Mouse (Mus musculus) cerebellum, adult 11-12 months (tissue): ENCODE results near the gene Cux1.
A peak's percentile ranks its signal among the peaks of the same experiment; 100 is the strongest.

Experiments used
- DNase-seq: peaks from one replicate; pipeline ENCODE4 v3.0.0; 2022

Cux1 gene

DNA sequence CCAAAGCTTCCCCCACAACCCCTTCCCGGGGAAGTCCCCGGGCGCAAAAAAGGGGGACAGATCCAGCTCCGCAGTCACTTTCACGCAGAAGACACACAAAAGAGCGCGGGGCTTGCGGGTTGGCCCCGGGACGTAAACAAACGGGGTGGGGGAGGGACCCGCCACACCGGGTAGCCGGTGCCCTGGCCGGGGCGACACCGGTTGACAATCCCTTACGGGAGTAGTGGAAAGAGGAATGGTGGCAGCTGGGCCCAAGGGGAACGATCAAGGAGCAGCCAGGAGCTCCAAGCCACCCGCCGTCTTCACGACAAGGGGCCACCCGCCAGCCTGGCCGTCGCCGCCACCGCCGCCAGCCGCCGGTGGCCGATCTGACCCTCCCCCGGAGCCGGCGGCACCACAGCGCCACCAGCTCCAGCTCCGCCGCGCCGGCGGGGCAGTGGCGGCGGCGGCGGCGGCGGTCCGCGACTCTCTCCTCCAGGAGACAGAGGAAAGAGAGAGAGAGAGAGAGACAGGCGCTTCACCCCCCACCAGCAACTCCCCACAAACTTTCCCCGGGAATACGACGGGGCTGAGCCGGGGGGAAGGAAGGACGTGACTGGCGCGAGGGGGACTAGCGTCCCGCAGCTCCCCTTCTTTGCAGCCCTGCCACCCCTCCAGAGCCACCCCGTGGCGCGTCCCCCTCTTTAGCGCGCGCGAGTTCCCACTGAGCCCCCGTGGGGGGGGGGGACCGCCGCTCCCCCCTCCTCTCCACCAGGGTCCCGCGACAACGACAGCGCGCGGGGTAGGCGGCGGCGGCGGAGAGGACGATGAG, 1.1 kb downstream of the Cux1 start:
- peak; percentile 74 for DNase-seq

DNA sequence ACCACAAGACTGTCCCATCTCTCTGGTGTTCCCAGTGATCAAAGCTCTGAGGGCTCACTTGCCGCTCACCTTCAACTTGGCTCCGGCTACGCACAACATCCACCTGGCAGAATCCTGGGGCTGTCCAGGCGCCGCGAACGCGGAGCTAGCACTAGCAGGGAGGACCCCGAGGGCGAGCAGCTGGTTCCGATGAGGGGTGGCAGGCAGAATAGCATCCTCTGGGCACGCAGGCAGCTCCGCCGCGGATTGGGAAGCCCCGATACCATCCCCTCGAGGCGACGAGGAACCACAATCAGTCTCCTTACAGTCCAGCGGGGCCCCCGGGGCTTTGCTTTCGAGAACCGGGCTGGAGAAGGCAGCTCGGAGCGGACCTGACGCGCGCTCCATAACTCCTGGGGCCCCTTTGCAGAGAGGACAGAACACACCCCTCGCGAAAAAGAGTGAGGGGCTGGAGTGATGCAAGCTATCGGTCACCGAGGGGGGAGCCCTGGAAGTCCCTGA, 1.9 kb downstream of the Cux1 start:
- DNase-seq = peak; percentile 49

DNA sequence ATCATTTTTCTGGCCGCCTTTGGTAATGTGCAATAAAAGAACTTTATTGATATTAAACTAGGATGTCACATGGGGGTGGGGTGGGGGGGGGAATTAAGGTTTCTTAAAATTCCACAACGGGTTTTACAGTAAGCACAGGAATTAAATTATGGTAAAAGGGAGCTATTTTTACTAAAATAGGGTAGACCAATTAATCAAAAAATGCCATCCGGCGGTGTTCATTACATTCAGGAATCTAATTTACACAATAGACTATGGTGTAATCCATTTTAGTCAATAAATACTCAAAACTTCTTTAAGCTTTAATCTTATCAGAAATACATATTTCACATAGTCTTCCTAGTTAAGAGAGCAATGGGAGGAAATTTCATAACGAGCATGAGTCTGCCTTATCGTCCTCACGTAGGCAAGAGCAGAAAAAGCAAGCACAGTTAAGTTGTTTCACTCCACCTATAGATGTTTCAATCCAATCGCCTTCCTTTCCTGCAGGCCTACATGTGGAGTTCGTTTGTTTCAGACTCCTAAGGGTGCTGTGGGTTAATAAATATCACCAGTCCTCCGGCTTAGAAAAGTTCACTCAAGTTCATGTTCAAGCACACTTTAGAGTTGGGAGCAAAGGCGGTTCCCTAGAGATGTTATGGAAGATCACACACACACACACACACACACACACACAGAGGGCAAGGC, 2.5 kb downstream of the Cux1 start:
- DNase-seq = no peak

DNA sequence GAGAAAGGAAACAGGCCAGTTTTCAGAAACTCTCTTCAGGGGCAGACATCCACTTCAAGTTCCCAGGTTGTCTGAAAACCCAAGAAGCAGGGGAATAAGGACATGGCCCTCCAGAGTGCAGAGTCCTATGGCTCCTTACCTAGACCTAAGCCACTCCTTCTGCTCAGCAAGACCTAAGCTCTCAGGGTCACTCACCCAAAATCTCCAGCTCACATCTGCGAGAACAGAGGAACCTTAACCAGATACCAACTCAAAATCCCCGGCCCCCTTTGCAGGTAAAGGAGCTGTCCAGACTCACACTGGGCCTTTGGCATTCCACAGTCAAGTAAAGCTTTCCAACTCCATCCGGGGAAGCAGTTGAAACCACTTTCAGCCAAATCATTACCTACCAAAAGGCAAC, 3.3 kb downstream of the Cux1 start:
- no peak for DNase-seq

DNA sequence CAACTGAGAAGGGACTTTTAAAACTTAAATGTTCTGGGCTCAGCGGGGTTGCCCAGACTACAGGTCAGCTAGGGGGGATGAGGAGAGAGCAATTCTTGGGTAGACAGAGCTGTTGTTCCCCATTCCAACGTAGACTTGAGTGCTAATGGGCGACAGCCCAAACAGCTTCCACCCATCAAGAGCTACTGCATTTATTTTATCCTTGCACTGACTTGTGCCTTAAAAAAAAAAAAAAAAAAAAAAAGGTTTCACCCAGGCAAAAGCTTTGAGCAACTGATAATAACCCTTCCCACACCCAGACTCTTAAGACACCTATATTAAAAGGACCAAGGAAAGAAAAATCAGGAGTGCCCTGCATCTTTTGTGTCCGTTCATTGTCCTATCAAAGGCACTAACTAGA, 4.2 kb downstream of the Cux1 start:
- DNase-seq = no peak

DNA sequence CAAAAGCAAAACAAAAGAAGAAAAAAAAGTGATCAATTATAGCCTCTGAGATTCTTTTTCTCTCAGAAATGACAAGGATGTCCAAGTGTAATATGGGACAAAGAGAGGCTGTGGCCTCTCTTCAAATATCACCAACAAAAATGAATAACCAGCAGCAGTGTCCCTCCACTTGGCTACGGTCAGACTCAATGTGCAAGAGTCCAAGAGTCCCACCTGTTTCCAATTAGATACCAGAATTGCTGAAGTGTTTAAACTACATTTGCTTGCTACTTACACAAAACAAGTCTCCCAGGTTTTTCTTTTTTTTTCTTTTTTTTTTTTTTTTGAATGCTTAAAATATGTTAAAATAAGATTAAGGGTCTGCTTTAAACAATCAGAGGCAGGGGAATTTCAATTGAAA, 5.1 kb downstream of the Cux1 start:
- no peak for DNase-seq

DNA sequence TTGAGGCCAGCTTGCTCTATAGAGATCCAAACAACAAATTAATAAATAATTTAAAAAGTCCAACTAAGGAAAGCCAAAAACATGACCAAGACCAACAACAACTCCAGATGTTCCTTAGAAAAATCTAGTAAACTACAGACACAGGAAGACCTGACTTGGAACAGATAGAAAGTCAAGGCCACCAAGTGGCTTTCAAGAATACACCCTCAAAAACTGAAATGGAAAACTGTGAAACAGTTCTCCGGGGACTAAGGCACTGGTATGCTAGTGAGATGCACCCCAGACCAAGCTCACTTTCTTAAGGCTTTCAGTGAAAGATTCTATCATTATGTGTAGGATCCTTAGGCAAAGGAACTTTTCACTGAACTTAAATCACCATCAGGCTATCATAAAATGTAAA, 5.6 kb downstream of the Cux1 start:
- DNase-seq = no peak

DNA sequence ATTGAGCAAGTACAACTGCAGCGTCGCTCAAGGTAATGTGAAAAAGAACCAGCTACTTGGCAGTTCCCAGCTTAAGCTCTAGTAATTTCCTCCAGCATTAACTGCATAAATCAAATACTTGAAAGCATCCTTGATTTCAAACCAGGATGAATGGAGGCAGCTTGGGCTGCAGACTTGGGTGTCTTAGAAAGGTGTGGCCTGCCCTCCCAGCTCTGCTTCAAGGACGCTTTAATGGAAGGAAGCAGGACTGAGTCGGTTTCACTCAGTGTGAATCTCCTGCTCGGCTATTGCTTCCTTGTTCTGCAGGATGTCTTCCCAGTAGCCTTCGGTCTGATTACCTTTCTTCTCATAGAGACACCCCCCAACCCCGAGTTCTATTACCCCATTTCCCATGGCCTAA, 6.6 kb downstream of the Cux1 start:
- DNase-seq = no peak

DNA sequence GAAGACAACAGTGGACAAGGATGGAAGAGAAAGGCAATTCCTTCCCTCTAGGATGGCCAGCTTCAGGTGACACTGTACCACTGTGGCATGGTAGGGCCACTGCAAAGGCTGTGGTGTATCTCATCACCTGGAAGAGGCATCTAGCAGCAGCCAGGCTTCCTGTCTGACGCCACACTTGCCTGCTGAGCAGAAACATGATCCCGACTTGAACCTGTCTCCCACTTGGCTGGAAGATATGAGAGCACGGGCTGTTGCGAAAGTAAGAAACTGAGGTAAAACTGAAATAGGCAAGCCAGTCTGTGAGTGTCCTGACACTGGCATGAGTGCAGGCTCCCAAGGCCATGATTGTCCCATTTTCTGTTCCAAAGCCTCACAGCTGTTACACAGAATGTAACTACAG, 9.8 kb downstream of the Cux1 start:
- DNase-seq = no peak

DNA sequence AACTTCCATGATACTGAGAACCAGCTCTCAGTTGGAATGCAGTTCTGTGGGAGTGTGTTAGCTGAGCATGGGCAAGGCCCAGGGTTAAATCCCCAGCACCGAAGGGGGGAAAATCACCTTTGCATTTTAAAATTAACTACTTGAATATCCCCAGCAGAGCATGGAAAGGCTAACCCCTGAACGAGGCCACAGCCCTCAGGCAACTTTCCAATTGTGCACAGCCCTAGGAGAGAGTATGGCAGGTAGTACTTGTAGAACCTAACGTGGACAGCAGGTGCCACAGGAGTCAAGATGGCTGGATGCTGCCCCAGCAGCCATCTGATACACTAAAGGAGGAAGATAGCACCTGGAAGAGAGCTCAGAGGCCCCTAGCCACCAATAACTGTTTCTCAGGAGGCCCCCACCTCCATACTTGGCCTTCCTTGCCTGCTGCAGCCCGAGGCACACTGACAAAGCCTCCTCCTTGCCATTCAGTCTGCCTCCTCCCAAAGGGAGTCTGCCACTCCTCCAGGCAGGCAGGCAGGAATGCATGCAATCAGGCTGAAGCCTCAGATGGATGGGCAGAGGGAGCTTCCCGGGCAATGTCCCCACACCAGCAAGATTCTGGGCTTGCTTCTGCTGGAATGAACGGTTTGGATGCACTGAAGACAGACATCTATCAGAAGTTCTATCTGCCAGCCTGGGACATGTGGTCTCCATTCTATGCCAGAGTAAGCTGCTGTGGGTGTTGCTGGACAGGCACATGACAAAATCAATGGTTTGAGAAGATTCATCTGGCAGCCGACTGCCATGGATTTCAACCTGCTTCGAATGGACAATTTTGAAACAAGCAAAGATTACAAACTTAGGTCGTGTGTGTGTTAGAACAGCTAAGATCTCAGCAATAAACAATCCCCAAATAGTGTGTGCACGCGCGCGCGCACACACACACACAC, 10.7 kb downstream of the Cux1 start:
- DNase-seq = no peak

DNA sequence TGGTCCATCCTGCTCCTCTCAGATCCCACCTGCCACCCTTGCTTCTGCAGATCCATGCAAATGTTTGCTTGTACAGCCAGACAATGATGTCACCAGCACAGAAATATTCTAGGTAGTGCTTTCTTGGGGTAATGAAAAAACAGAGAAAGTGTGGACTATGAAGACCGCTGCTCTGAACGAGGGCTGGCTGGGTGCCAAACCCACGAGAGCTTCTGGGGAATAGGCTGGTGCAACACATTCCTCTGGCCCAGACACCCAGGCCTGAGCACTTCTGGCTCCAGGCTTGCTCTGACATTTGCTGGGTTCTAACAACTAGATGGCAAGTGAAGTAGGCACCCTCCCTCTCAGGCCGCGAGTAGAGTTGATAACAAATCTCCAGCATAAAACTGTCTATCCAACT, 11.6 kb downstream of the Cux1 start:
- DNase-seq = peak; percentile 49

DNA sequence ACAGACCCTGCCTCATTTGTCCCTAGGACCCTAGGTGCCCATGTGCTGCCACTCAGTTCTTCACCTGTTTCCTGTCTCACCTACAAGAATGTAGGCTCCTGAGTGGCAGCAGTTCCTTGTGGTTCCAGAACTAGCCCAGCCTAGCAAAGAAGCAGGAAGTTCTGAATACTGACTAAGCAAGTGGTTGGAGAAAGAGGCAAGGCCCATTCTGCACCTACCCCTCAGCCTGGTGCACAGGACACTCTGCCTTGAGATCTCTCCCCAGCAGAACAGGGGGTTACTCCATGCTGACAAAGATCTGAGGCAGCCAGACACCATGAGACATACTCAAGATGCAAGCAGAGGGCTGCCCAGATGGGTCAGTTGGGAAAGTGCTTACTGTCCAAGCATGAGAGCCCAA, 14.5 kb downstream of the Cux1 start:
- no peak for DNase-seq

DNA sequence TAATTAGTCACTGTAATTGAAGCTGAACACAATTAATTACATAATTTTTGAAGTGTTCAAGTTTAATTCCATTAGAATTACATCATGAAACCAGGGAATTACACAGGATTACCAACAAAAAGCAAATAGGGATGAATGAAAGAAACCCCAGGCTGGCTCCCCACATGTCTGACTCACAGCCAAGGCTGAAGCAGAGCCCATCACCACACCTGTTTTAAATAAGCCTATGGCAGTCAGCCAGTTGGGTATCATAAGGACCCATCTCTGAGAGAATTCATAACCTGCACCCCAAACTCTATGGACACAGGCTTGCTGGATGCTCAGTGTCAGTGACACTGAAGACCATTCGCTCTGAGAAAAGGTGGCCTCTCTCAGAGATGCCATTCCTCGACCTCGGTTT, 15.2 kb downstream of the Cux1 start:
- no peak for DNase-seq

DNA sequence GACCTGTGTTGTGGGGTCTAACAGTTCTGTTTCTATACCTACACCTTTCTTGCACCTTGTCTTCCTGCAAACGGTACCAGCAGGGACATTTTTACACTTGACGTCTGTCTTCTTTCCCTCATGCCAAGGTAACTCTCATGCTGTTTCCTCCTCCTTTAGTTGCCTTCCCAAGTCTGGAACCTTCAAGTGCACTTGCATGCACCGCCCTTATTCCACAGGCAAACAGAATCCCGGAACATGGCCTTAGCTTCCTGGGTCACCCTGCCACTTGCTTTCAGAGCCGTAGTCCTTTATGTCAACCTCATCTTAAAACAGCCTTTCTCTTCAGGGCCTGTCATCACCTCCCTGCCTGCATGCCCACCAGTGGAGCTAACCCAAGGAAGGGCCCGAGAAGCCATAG, 15.7 kb downstream of the Cux1 start:
- no peak for DNase-seq

DNA sequence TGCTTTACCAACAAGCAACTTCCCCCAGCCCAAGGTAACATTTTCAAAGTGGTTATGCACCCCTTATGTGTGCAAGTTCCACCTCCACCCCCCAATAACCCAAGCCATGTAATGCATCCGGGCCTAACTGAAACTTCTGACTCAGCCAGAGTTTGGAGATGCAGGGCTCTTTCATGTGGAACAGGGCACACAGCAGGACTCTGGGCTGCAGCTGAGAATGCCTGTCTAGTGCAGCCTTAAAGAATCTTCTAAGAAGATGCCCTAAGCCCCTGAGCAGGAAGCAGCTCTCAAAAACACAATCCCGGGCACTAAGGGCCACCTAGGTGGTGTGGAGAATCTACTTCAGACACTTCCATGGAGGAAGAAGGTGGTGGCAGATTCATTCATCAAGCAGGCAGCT, 16.6 kb downstream of the Cux1 start:
- no peak for DNase-seq

DNA sequence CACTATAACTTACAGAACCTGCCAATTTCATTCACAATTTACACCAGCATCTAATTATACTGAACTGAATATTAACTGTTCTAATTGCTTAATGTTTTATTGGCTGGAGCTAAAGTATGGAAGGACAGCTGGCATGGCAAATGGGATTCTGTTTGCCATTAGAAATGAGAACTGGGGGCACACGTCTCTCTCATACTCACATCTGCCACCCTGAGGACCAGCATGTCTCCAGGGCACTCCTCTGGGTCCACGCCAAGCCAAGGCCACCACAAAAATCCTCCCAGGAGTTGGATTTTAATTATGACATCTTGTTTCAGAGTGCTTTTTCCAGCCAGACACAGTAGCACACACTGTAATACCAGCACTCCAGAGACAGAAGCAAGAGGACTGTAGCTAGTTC, 18.5 kb downstream of the Cux1 start:
- DNase-seq = no peak

DNA sequence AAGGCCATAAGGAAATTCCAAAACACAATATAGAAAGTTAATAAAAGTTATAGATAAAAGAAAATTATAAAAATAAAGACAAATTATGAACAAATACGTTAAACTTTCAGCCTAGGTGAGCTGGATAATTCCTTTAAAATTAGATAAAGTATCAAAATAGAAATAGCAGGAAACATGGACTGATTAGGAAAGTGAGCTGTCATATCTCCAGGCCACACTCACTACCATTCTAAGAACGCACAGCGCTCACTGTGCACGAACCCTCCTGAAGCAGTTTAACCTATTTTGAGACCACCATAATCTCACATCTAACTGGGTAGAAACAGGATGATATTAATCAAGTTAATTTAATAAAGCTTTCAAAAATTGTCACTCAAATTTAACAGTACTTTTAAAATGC, 22.2 kb downstream of the Cux1 start:
- DNase-seq = no peak

DNA sequence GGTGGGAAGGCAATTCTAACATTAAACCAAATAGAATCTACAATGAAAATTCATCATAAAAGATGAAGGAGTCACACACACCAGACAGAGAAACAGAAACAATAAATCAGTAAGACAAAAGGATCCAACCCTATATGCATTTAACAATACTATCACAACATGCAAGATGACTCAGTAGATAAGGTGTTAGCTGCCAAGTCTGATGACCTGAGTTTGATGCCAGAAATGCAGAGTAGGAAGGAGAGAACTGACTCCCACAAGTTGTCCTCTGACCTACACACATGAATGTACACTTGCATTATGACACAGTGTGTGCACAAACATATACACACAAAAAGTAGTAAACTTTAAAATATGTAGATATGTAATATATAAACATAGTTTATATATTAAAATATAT, 24.1 kb downstream of the Cux1 start:
- no peak for DNase-seq

DNA sequence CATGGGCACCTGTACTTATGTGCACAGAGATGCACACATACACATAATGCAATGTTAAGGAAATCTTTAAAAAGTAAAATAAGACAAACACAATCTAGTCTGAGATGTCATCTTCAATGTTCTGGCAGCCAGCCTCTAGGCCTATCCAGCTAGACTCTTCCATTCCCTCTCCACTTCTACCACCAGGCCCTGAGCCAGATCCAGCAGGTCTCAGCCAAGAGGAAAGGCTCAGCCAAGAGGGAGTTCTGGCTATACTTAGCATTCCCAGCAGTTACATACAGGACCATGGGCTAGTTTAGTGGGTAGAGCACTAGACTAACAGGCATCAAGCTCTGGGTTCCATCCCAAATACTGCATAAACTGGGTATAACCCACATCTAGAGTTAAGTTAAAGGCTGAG, 26.3 kb downstream of the Cux1 start:
- DNase-seq = peak; percentile 91

DNA sequence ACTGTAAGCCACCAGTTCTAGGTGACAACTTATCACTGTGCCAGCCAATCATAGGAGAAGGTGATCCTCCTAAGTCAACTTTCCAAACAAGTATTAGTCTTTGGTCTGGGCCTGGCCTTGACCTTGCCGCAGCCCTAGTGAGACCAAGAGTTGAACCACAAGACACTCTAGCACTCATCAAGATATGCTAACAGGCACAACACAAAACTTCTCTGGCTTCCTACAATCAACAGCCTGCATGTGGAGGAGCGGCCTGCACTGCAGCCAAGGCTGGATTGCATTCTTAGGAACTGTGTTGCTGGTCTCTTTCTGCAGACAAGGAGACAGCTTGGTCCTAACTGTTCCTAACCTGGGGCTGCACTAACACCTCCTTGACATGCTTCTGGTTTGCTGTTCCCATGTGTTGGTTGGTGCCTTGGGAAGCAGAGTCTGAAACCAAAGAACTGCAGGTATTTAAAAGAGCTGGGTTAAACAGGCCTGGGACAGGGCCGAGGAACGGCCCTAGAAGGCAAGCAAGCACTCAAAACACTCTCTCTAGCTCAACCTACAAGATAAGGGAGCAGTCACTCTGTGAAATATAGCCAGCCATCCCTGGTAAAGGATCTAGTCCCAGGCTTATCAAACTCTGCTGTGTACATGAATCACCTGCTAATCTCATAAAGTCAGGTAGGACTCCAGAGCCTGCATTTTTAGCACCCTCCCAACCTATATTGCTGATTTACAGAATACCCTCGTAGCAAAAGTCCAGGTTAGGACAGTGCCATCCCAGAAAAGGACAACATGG, 27.0 kb downstream of the Cux1 start:
- no peak for DNase-seq

DNA sequence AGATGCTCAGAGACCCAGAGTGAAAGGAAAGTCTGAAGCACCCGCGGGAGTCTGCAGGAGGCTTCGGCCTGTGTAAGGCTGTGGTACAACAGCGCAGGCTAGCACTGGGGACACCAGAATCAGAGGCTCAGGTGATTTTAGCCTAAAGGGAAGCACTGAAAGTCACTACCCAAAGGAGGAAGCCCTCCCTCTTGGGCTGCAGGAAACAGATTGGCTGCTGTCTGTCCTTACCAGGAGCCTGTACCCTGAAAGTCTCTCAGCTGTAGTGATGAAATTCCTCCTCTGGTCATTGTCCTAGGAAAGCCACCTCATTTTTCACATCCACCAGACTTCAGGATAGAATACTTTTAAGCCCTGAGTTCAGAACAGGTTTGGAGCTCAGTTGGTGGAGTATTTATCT, 30.5 kb downstream of the Cux1 start:
- DNase-seq = no peak

DNA sequence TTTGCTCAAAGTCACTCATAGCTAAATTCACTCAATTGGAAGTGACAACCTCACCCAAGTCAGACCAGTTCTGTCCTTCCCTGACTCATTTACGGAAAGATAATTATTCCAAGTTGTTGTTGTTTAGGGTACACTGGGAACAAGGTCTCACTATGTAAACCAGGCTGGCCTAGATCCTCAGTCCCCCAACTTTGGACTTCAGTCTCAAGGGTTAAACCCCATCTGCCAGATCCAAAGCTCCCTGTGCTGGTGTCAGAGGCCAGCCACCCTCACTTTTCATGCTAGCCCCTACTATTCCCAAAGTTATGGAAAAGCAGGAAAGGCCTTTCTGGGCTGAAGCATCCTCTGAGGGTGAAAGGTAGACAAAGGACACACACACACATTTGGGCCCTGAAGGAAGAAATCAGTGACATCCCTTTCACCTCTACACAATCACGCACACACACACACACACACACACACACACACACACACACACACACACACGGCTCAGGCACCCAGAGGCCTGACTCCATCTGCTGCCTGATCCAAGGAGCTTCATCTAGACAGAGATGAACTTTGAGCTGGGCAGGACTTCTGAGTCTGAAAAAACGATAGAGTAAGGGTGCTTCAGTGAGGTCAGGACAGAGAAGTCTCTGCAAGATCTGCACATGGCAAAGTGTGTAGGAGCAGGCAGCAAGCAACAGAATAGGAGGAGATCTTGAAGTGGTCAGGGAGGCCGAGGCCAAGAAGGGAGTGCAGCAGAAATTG, 31.1 kb downstream of the Cux1 start:
- DNase-seq = no peak
